ENCODE assay signal across 21 mouse cellular contexts in the genomic region with DNA sequence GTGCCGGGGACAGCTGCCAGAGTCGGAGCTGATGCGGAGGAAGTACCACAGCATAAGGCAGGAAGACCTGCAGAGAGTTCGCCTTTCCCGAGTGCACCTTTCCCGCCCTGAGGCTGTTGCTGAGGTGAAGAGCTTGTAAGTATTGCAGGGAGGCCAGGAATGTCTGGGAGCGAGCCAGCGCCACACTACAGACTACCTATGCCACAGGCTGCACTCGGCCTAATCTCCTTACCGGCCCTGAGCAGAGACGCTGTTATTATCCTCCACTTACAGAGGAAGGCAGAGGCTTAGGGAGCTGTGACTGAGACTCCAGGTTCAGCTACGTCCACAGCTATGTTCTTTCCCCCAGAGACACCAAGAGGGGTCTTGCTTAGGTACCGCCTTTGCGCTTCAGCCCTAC. TPM values are rescaled to one million over a fixed set of nuclear protein-coding genes. Genes with fewer than 3 reads are reported as not detected.
DNase-seq lines count a peak whose midpoint lies in the region; ATAC-seq and TF ChIP-seq lines count a peak whose summit lies in the region.
"Had no signal": no experiment of that assay in that cellular context is flagged by ENCODE, and none has a peak within 500 bp of the region (broad histone marks: within the 10 kb centered on the region; RNA-seq: fewer than 3 reads in every experiment).

No protein-coding gene starts in this region.

- DNase-seq in retina, adult 2 months (ENCODE audit: low read depth, low spot score): peak; percentile 64
- DNase-seq in retina, embryonic 14.5 days (ENCODE audit: low spot score): no peak
- peak; percentile 71 for DNase-seq in lung, postnatal 0 days (ENCODE audit: low spot score)
- DNase-seq in lung, postnatal 36 days: peak; percentile 74
- no peak for DNase-seq in stomach, postnatal 0 days (ENCODE audit: low spot score)
- no peak for DNase-seq in left cerebral cortex, postnatal 10 days (ENCODE audit: extremely low spot score in 1 of 2, low spot score in 2 of 2)
- DNase-seq in forebrain, embryonic 14.5 days (ENCODE audit: low spot score): no peak
- no peak for DNase-seq in cerebellum, adult 9-10 months
- DNase-seq: adrenal gland, adult 2 months; adrenal gland, postnatal 25 days; cerebellum, adult 18-20 months; cerebellum, postnatal 10 days; gastrocnemius, postnatal 10 days; heart, adult 2 months; heart, postnatal 36 days had no signal

- WGBS in lung, postnatal 0 days: 76% methylated on average over 14 of the region's 14 CpGs
- 89% methylated on average over 12 of the region's 14 CpGs for WGBS in stomach, postnatal 0 days
- 94% methylated on average over 14 of the region's 14 CpGs for WGBS in forebrain, embryonic 14.5 days

- no peak overlapping the region for H3K9ac ChIP-seq in lung, postnatal 0 days (replicated peaks; ENCODE audit: low read depth)
- H3K9ac ChIP-seq in stomach, postnatal 0 days (ENCODE audit: low read length): no peak overlapping the region
- no peak overlapping the region for H3K9ac ChIP-seq in forebrain, embryonic 14.5 days (ENCODE audit: low read length)
- H3K9ac ChIP-seq: forebrain, embryonic 13.5 days; heart, embryonic 13.5 days; hindbrain, embryonic 12.5 days had no signal

- peak; percentile 90 for ATAC-seq in lung, postnatal 0 days
- ATAC-seq in stomach, postnatal 0 days (ENCODE audit: low FRiP score, low TSS enrichment): peak; percentile 8; the same call in 1 of the 2 replicates
- no peak for ATAC-seq in forebrain, embryonic 14.5 days
- ATAC-seq: forebrain, embryonic 13.5 days; hindbrain, postnatal 0 days had no signal

- no peak overlapping the region for H3K4me3 ChIP-seq in lung, postnatal 0 days (ENCODE audit: low read depth, low read length)
- no peak overlapping the region for H3K4me3 ChIP-seq in stomach, postnatal 0 days (ENCODE audit: low read depth, low read length)
- H3K4me3 ChIP-seq in forebrain, embryonic 14.5 days (ENCODE audit: low read depth, low read length): no peak overlapping the region
- H3K4me3 ChIP-seq: embryonic facial prominence, embryonic 10.5 days; forebrain, embryonic 13.5 days; heart, adult 2 months; heart, embryonic 13.5 days; hindbrain, embryonic 12.5 days had no signal

- peaks cover 32% of the 10 kb centered on the region for H3K36me3 ChIP-seq in lung, postnatal 0 days (ENCODE audit: insufficient read depth, low read length)
- peaks cover 18% of the 10 kb centered on the region for H3K36me3 ChIP-seq in stomach, postnatal 0 days (ENCODE audit: control insufficient read depth, insufficient read depth, low read length)
- peaks cover 49% of the 10 kb centered on the region for H3K36me3 ChIP-seq in forebrain, embryonic 14.5 days (ENCODE audit: control insufficient read depth, insufficient read depth, low read length)

- no peak for TF ChIP-seq EP300 in lung, postnatal 0 days (IDR thresholded peaks at IDR 0.05)
- TF ChIP-seq EP300 in stomach, postnatal 0 days (optimal IDR thresholded peaks at IDR 0.05): no peak

- TF ChIP-seq CTCF in lung, postnatal 0 days (IDR thresholded peaks at IDR 0.05): no peak
- no peak for TF ChIP-seq CTCF in stomach, postnatal 0 days (IDR thresholded peaks at IDR 0.05; ENCODE audit: low read depth)

- intact Hi-C loops in left cerebral cortex, postnatal 10 days (cut with DNase I): no loop called here

- no peaks in the 10 kb centered on the region for H3K27me3 ChIP-seq in lung, postnatal 0 days (replicated peaks; ENCODE audit: insufficient read depth, low read length)
- no peaks in the 10 kb centered on the region for H3K27me3 ChIP-seq in stomach, postnatal 0 days (ENCODE audit: control insufficient read depth, insufficient read depth, low read length)
- no peaks in the 10 kb centered on the region for H3K27me3 ChIP-seq in forebrain, embryonic 14.5 days (replicated peaks; ENCODE audit: control insufficient read depth, insufficient read depth, low read length)
- H3K27me3 ChIP-seq: CH12.LX; forebrain, embryonic 13.5 days; heart, embryonic 13.5 days; hindbrain, embryonic 12.5 days had no signal

- no peak overlapping the region for H3K4me2 ChIP-seq in lung, postnatal 0 days (replicated peaks; ENCODE audit: low read depth, low read length)
- no peak overlapping the region for H3K4me2 ChIP-seq in stomach, postnatal 0 days (replicated peaks; ENCODE audit: low read depth)
- H3K4me2 ChIP-seq in forebrain, embryonic 14.5 days (ENCODE audit: low read length): no peak overlapping the region
- H3K4me2 ChIP-seq: forebrain, embryonic 13.5 days; heart, embryonic 13.5 days; hindbrain, embryonic 12.5 days had no signal

- peak overlapping the region; percentile 43; the same call in 1 of the 2 replicates for H3K27ac ChIP-seq in lung, postnatal 0 days (ENCODE audit: low read length)
- no peak overlapping the region for H3K27ac ChIP-seq in stomach, postnatal 0 days (replicated peaks)
- H3K27ac ChIP-seq in forebrain, embryonic 14.5 days (ENCODE audit: low read depth, low read length): no peak overlapping the region
- H3K27ac ChIP-seq: embryonic facial prominence, embryonic 10.5 days; forebrain, embryonic 13.5 days; heart, adult 2 months; heart, embryonic 13.5 days; hindbrain, embryonic 12.5 days; hindbrain, postnatal 0 days had no signal

- no peaks in the 10 kb centered on the region for H3K4me1 ChIP-seq in lung, postnatal 0 days (ENCODE audit: insufficient read depth, low read depth, low read length)
- no peaks in the 10 kb centered on the region for H3K4me1 ChIP-seq in stomach, postnatal 0 days (replicated peaks; ENCODE audit: control insufficient read depth, insufficient read depth)
- H3K4me1 ChIP-seq in forebrain, embryonic 14.5 days (ENCODE audit: control insufficient read depth, insufficient read depth, low read length): no peaks in the 10 kb centered on the region
- H3K4me1 ChIP-seq: forebrain, embryonic 13.5 days had no signal

- no peaks in the 10 kb centered on the region for H3K9me3 ChIP-seq in lung, postnatal 0 days (ENCODE audit: low read length)
- H3K9me3 ChIP-seq in stomach, postnatal 0 days (ENCODE audit: control insufficient read depth, low read length): no peaks in the 10 kb centered on the region
- no peaks in the 10 kb centered on the region for H3K9me3 ChIP-seq in forebrain, embryonic 14.5 days (replicated peaks; ENCODE audit: control insufficient read depth, low read length)
- H3K9me3 ChIP-seq: embryonic facial prominence, embryonic 10.5 days; forebrain, embryonic 13.5 days; heart, embryonic 13.5 days; hindbrain, embryonic 12.5 days had no signal

RNA-seq across cellular contexts. Expression of gene Zfyve27, which starts 15.6 kb away (rescaled TPM):
- 25.3 and 27.7 TPM in 2 replicates for polyA plus RNA-seq in lung, postnatal 0 days (2015; fragmentation: Nextera tagmentation; extraction: Ambion mirVana)
- polyA plus RNA-seq in stomach, postnatal 0 days (2015; fragmentation: Nextera tagmentation; extraction: Ambion mirVana): 14.1 and 15.3 TPM in 2 replicates
- total RNA-seq in left cerebral cortex, postnatal 10 days (2021): 100 to 1,000 TPM in 1 of 2 experiments, 10 to 100 TPM in 1; 93.9 to 100 TPM
- 19.5 and 28.0 TPM in 2 replicates for polyA plus RNA-seq in forebrain, embryonic 14.5 days (2014; fragmentation: Nextera tagmentation; extraction: Ambion mirVana)

RNA-seq across cellular contexts. Expression of gene Sfrp5, which starts 22.7 kb away (rescaled TPM):
- polyA plus RNA-seq in lung, postnatal 0 days (2015; fragmentation: Nextera tagmentation; extraction: Ambion mirVana): 0.18 TPM in 1 of 2 replicates, not detected in the other
- 0.55 and 0.74 TPM in 2 replicates for polyA plus RNA-seq in stomach, postnatal 0 days (2015; fragmentation: Nextera tagmentation; extraction: Ambion mirVana)
- under 1 TPM in 1 of 2 experiments, not detected in 1; 0.30 TPM for total RNA-seq in left cerebral cortex, postnatal 10 days (2021)
- polyA plus RNA-seq in forebrain, embryonic 14.5 days (2014; fragmentation: Nextera tagmentation; extraction: Ambion mirVana): 0.78 and 0.81 TPM in 2 replicates
- total RNA-seq: CH12.LX had no signal
- polyA plus RNA-seq: forebrain, embryonic 13.5 days had no signal

RNA-seq across cellular contexts. Expression of gene Marveld1, which starts 32.2 kb away (rescaled TPM):
- 23.0 and 23.1 TPM in 2 replicates for polyA plus RNA-seq in lung, postnatal 0 days (2015; fragmentation: Nextera tagmentation; extraction: Ambion mirVana)
- 15.3 and 23.6 TPM in 2 replicates for polyA plus RNA-seq in stomach, postnatal 0 days (2015; fragmentation: Nextera tagmentation; extraction: Ambion mirVana)
- 10 to 100 TPM; 11.7 to 13.5 TPM for total RNA-seq in left cerebral cortex, postnatal 10 days (2021)
- 2.2 and 3.1 TPM in 2 replicates for polyA plus RNA-seq in forebrain, embryonic 14.5 days (2014; fragmentation: Nextera tagmentation; extraction: Ambion mirVana)
- total RNA-seq: CH12.LX had no signal

RNA-seq across cellular contexts. Expression of gene Avpi1, which starts 50.5 kb away (rescaled TPM):
- polyA plus RNA-seq in lung, postnatal 0 days (2015; fragmentation: Nextera tagmentation; extraction: Ambion mirVana): 114 and 135 TPM in 2 replicates
- 108 and 117 TPM in 2 replicates for polyA plus RNA-seq in stomach, postnatal 0 days (2015; fragmentation: Nextera tagmentation; extraction: Ambion mirVana)
- total RNA-seq in left cerebral cortex, postnatal 10 days (2021): 10 to 100 TPM; 20.6 to 21.4 TPM
- 9.5 and 13.0 TPM in 2 replicates for polyA plus RNA-seq in forebrain, embryonic 14.5 days (2014; fragmentation: Nextera tagmentation; extraction: Ambion mirVana)

Comparison
In these comparisons a context has a peak if more than half of its experiments do, and no peak if none do; other contexts are left out.
1. DNase-seq: peak in retina, adult 2 months (single experiment), lung, postnatal 0 days (single experiment) and lung, postnatal 36 days (single experiment); none in retina, embryonic 14.5 days (single experiment), stomach, postnatal 0 days (single experiment), left cerebral cortex, postnatal 10 days (0 of 2), forebrain, embryonic 14.5 days (single experiment) and cerebellum, adult 9-10 months (single experiment).